Mouse (Mus musculus): ENCODE measurements at regions not wholly inside any gene's neighbourhood (a gene's known extent, or its start where the extent isn't known, plus 50 kb on each side); places are given as distances from the start of the nearest gene placed in this dataset.

- Histone ChIP-seq H3K4me3 (ENCODE audit: low read depth, low read length) (no peak overlapping the region), H3K4me2 (ENCODE audit: low read depth, severe bottlenecking) (no peak overlapping the region), H3K9ac (ENCODE audit: low read length) (no peak overlapping the region), H3K4me1 (ENCODE audit: control insufficient read depth, insufficient read depth, low read length) (peaks cover 8% of the 10 kb centered on the region), H3K27ac (replicated peaks; ENCODE audit: low read depth, low read length) (no peak overlapping the region), H3K27me3 (ENCODE audit: control insufficient read depth, insufficient read depth, low read length) (no peaks in the 10 kb centered on the region), H3K9me3 (ENCODE audit: control insufficient read depth, low read length) (no peaks in the 10 kb centered on the region), H3K36me3 (ENCODE audit: control insufficient read depth, insufficient read depth, low read length) (no peaks in the 10 kb centered on the region)
- WGBS = 92% methylated on average over 9 of the region's 9 CpGs
- ATAC-seq (ENCODE audit: insufficient number of reproducible peaks, low FRiP score, low TSS enrichment, low read depth) (no peak), DNase-seq (ENCODE audit: low spot score) (no peak)
These were observed 212.9 kb upstream of the Tgfbr2 start for GRCm38 (mm10) chr9:116388025-116388424.

GRCm38 (mm10) chr9:116384176-116385076, 209.3 kb upstream of the Tgfbr2 start:
- Histone ChIP-seq H3K9ac (ENCODE audit: low read length) (no peak overlapping the region), H3K9me3 (ENCODE audit: control insufficient read depth, low read length) (no peaks in the 10 kb centered on the region), H3K36me3 (ENCODE audit: control insufficient read depth, insufficient read depth, low read length) (no peaks in the 10 kb centered on the region), H3K27me3 (ENCODE audit: control insufficient read depth, insufficient read depth, low read length) (no peaks in the 10 kb centered on the region), H3K4me3 (ENCODE audit: low read depth, low read length) (no peak overlapping the region), H3K27ac (replicated peaks; ENCODE audit: low read depth, low read length) (peak overlapping the region; percentile 74), H3K4me2 (ENCODE audit: low read depth, severe bottlenecking) (peak overlapping the region; percentile 8; the same call in 1 of the 2 replicates), H3K4me1 (ENCODE audit: control insufficient read depth, insufficient read depth, low read length) (peaks cover 8% of the 10 kb centered on the region)
- DNase-seq (ENCODE audit: low spot score) (peak; percentile 79), ATAC-seq (ENCODE audit: insufficient number of reproducible peaks, low FRiP score, low TSS enrichment, low read depth) (peak; percentile 75)
- 49% methylated on average over 21 of the region's 21 CpGs for WGBS

- DNase-seq (ENCODE audit: low spot score) = peak; percentile 72
These were observed 208.4 kb upstream of the Tgfbr2 start for GRCm38 (mm10) chr9:116383411-116384101.

GRCm38 (mm10) chr9:116377706-116378105, 202.5 kb upstream of the Tgfbr2 start:
- no peaks in the 10 kb centered on the region for H3K4me1 ChIP-seq (ENCODE audit: control insufficient read depth, insufficient read depth, low read length)
- DNase-seq (ENCODE audit: low spot score) (no peak), ATAC-seq (ENCODE audit: insufficient number of reproducible peaks, low FRiP score, low TSS enrichment, low read depth) (no peak)
- 73% methylated on average over 1 of the region's 1 CpGs for WGBS
- no peak overlapping the region for H3K4me3 ChIP-seq (ENCODE audit: low read depth, low read length)
- H3K4me2 ChIP-seq (ENCODE audit: low read depth, severe bottlenecking) = no peak overlapping the region
- no peak overlapping the region for H3K9ac ChIP-seq (ENCODE audit: low read length)
- no peaks in the 10 kb centered on the region for H3K9me3 ChIP-seq (ENCODE audit: control insufficient read depth, low read length)
- H3K36me3 ChIP-seq (ENCODE audit: control insufficient read depth, insufficient read depth, low read length) = no peaks in the 10 kb centered on the region
- no peaks in the 10 kb centered on the region for H3K27me3 ChIP-seq (ENCODE audit: control insufficient read depth, insufficient read depth, low read length)
- H3K27ac ChIP-seq (replicated peaks; ENCODE audit: low read depth, low read length) = no peak overlapping the region

More at GRCm38 (mm10) chr9:116383411-116384101, 208.4 kb upstream of the Tgfbr2 start:
- Histone ChIP-seq H3K4me3 (ENCODE audit: low read depth, low read length) (no peak overlapping the region), H3K27me3 (ENCODE audit: control insufficient read depth, insufficient read depth, low read length) (no peaks in the 10 kb centered on the region), H3K27ac (replicated peaks; ENCODE audit: low read depth, low read length) (peak overlapping the region; percentile 74), H3K9ac (ENCODE audit: low read length) (no peak overlapping the region), H3K4me1 (ENCODE audit: control insufficient read depth, insufficient read depth, low read length) (peaks cover 8% of the 10 kb centered on the region), H3K9me3 (ENCODE audit: control insufficient read depth, low read length) (no peaks in the 10 kb centered on the region), H3K36me3 (ENCODE audit: control insufficient read depth, insufficient read depth, low read length) (no peaks in the 10 kb centered on the region), H3K4me2 (ENCODE audit: low read depth, severe bottlenecking) (peak overlapping the region; percentile 8)
- WGBS = 17% methylated on average over 18 of the region's 18 CpGs
- peak; percentile 81 for ATAC-seq (ENCODE audit: insufficient number of reproducible peaks, low FRiP score, low TSS enrichment, low read depth)

- H3K4me1 ChIP-seq (ENCODE audit: control insufficient read depth, insufficient read depth, low read length) = no peaks in the 10 kb centered on the region
- H3K36me3 ChIP-seq (ENCODE audit: control insufficient read depth, insufficient read depth, low read length) = no peaks in the 10 kb centered on the region
- no peak for DNase-seq (ENCODE audit: low spot score)
- H3K4me3 ChIP-seq (ENCODE audit: low read depth, low read length) = no peak overlapping the region
- H3K27ac ChIP-seq (replicated peaks; ENCODE audit: low read depth, low read length) = no peak overlapping the region
- no peak for ATAC-seq (ENCODE audit: insufficient number of reproducible peaks, low FRiP score, low TSS enrichment, low read depth)
- no peaks in the 10 kb centered on the region for H3K9me3 ChIP-seq (ENCODE audit: control insufficient read depth, low read length)
- 71% methylated on average over 12 of the region's 12 CpGs for WGBS
- H3K27me3 ChIP-seq (ENCODE audit: control insufficient read depth, insufficient read depth, low read length) = no peaks in the 10 kb centered on the region
- H3K9ac ChIP-seq (ENCODE audit: low read length) = no peak overlapping the region
- H3K4me2 ChIP-seq (ENCODE audit: low read depth, severe bottlenecking) = no peak overlapping the region
These were observed 200.6 kb upstream of the Tgfbr2 start for GRCm38 (mm10) chr9:116375658-116376357.

- no peak overlapping the region for H3K9ac ChIP-seq (ENCODE audit: low read length)
- DNase-seq (ENCODE audit: low spot score) (no peak), ATAC-seq (ENCODE audit: insufficient number of reproducible peaks, low FRiP score, low TSS enrichment, low read depth) (no peak)
- no peaks in the 10 kb centered on the region for H3K36me3 ChIP-seq (ENCODE audit: control insufficient read depth, insufficient read depth, low read length)
- 85% methylated on average over 4 of the region's 4 CpGs for WGBS
- no peaks in the 10 kb centered on the region for H3K4me1 ChIP-seq (ENCODE audit: control insufficient read depth, insufficient read depth, low read length)
- H3K4me2 ChIP-seq (ENCODE audit: low read depth, severe bottlenecking) = no peak overlapping the region
- H3K9me3 ChIP-seq (ENCODE audit: control insufficient read depth, low read length) = no peaks in the 10 kb centered on the region
- no peaks in the 10 kb centered on the region for H3K27me3 ChIP-seq (ENCODE audit: control insufficient read depth, insufficient read depth, low read length)
- no peak overlapping the region for H3K4me3 ChIP-seq (ENCODE audit: low read depth, low read length)
- no peak overlapping the region for H3K27ac ChIP-seq (replicated peaks; ENCODE audit: low read depth, low read length)
These were observed 199.2 kb upstream of the Tgfbr2 start for GRCm38 (mm10) chr9:116374343-116374742.

GRCm38 (mm10) chr9:116373396-116373795, 198.2 kb upstream of the Tgfbr2 start:
- DNase-seq (ENCODE audit: low spot score) (no peak), ATAC-seq (ENCODE audit: insufficient number of reproducible peaks, low FRiP score, low TSS enrichment, low read depth) (no peak)
- Histone ChIP-seq H3K9ac (ENCODE audit: low read length) (no peak overlapping the region), H3K9me3 (ENCODE audit: control insufficient read depth, low read length) (no peaks in the 10 kb centered on the region), H3K4me3 (ENCODE audit: low read depth, low read length) (no peak overlapping the region), H3K4me2 (ENCODE audit: low read depth, severe bottlenecking) (no peak overlapping the region), H3K36me3 (ENCODE audit: control insufficient read depth, insufficient read depth, low read length) (no peaks in the 10 kb centered on the region), H3K4me1 (ENCODE audit: control insufficient read depth, insufficient read depth, low read length) (no peaks in the 10 kb centered on the region), H3K27ac (replicated peaks; ENCODE audit: low read depth, low read length) (no peak overlapping the region), H3K27me3 (ENCODE audit: control insufficient read depth, insufficient read depth, low read length) (no peaks in the 10 kb centered on the region)
- 76% methylated on average over 3 of the region's 3 CpGs for WGBS

DNA sequence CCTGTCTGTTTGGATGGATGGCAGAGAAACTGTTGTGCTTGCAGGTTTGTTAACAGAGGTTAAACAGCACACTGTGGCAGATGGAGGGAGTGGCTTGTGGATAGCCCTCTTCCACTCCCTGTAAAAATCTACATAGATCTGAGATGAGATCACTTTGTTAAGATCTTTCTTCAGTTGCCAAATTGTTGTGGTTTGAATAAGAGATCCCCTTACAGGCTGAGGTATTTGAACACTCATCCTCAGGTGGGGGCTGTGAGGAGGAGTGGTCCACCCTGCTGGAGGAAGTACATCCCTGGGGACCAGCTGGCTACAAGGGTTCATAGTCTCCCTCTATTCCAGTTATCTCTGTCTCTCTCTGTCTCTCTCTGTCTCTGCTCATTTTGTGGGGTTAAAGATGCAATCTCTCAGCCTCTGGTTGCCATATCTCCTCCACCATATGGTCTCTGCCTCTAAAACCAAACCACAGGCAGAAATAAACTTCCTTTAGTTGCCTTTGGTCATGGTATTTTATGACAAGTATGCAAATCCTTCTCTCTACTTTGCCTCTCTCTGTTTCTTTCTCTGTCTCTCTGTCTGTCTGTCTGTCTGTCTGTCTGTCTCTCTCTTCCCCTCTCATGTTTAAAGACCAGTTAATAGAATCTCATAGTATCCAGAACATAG, 194.0 kb upstream of the Tgfbr2 start:
- ATAC-seq (ENCODE audit: insufficient number of reproducible peaks, low FRiP score, low TSS enrichment, low read depth) = no peak
- no peak for DNase-seq (ENCODE audit: low spot score)
- H3K9ac ChIP-seq (ENCODE audit: low read length) = no peak overlapping the region
- no peaks in the 10 kb centered on the region for H3K9me3 ChIP-seq (ENCODE audit: control insufficient read depth, low read length)
- no peak overlapping the region for H3K4me2 ChIP-seq (ENCODE audit: low read depth, severe bottlenecking)
- no peak overlapping the region for H3K4me3 ChIP-seq (ENCODE audit: low read depth, low read length)
- no peaks in the 10 kb centered on the region for H3K27me3 ChIP-seq (ENCODE audit: control insufficient read depth, insufficient read depth, low read length)
- H3K36me3 ChIP-seq (ENCODE audit: control insufficient read depth, insufficient read depth, low read length) = no peaks in the 10 kb centered on the region
- no peaks in the 10 kb centered on the region for H3K4me1 ChIP-seq (ENCODE audit: control insufficient read depth, insufficient read depth, low read length)
- no peak overlapping the region for H3K27ac ChIP-seq (replicated peaks; ENCODE audit: low read depth, low read length)

Data from limb, embryonic 11.5 days (tissue).